ENCODE assay signal across 8 mouse cellular contexts in genomic region chr10:80190491-80191051, GRCm38 (mm10). TPM values are rescaled to one million over a fixed set of nuclear protein-coding genes. Genes with fewer than 3 reads are reported as not detected.
A peak's percentile ranks its signal among the peaks of the same experiment; 100 is the strongest.
DNase-seq lines count a peak whose midpoint lies in the region; ATAC-seq and TF ChIP-seq lines count a peak whose summit lies in the region.

No protein-coding gene starts in this region.

- no peaks in the 10 kb centered on the region for H3K4me1 ChIP-seq in kidney, adult 2 months (ENCODE audit: control insufficient read depth, insufficient read depth, low read length)
- 0 out of 2 replicates have a peak, but pooled peaks cover 8% of the 10 kb centered on the region for H3K4me1 ChIP-seq in heart, embryonic 11.5 days (ENCODE audit: control insufficient read depth, insufficient read depth, low read length)

- peaks cover 5% of the 10 kb centered on the region; the same call in 1 of the 2 replicates for H3K27me3 ChIP-seq in kidney, adult 2 months (replicated peaks; ENCODE audit: control insufficient read depth, insufficient read depth, low read length)
- H3K27me3 ChIP-seq in heart, embryonic 11.5 days (ENCODE audit: control insufficient read depth, insufficient read depth, low read length), result peaks cover 59% of the 10 kb centered on the region

- no peak for TF ChIP-seq CTCF in kidney, adult 2 months (conservative IDR thresholded peaks at IDR 0.05; ENCODE audit: insufficient read depth, insufficient read length, low read depth, low read length)

- H3K36me3 ChIP-seq in kidney, adult 2 months (ENCODE audit: control insufficient read depth, insufficient read depth, low read length), result no peaks in the 10 kb centered on the region
- 0 out of 2 replicates have a peak, but pooled peaks cover 4% of the 10 kb centered on the region for H3K36me3 ChIP-seq in heart, embryonic 11.5 days (ENCODE audit: control insufficient read depth, insufficient read depth, low read length)

- peak overlapping the region; percentile 56 for H3K9ac ChIP-seq in heart, embryonic 11.5 days (ENCODE audit: low read depth, low read length)

- no peak for TF ChIP-seq POLR2A in kidney, adult 2 months (IDR thresholded peaks at IDR 0.05; ENCODE audit: low read depth, low read length)

- no peak overlapping the region for H3K27ac ChIP-seq in kidney, adult 2 months (ENCODE audit: insufficient read depth, low read depth, low read length)
- H3K27ac ChIP-seq in heart, embryonic 11.5 days (ENCODE audit: low read depth, low read length), result no peak overlapping the region

- WGBS in kidney, adult 2 months, result under 1% methylated on average over 48 of the region's 48 CpGs
- under 1% methylated on average over 47 of the region's 48 CpGs for WGBS in heart, embryonic 11.5 days (ENCODE audit: insufficient replicate concordance)

- ATAC-seq in heart, embryonic 11.5 days (replicated peaks; ENCODE audit: insufficient number of reproducible peaks, low FRiP score, low TSS enrichment), result no peak

- no peaks in the 10 kb centered on the region for H3K9me3 ChIP-seq in heart, embryonic 11.5 days (replicated peaks; ENCODE audit: control insufficient read depth, low read length)

- H3K4me2 ChIP-seq in heart, embryonic 11.5 days, result peak overlapping the region; percentile 90

- peak overlapping the region; percentile 55 for H3K4me3 ChIP-seq in kidney, adult 2 months (ENCODE audit: insufficient read depth, low read depth, low read length)
- peak overlapping the region; percentile 48 for H3K4me3 ChIP-seq in heart, embryonic 11.5 days (ENCODE audit: low read depth, low read length)

- peak; percentile 37 for DNase-seq in kidney, adult 2 months
- no peak for DNase-seq in kidney, adult 9 months
- DNase-seq in brain, adult 2 months (ENCODE audit: low read depth, low spot score), result peak; percentile 58
- DNase-seq in kidney, postnatal 14 days, result peak; percentile 46
- peak; percentile 61 for DNase-seq in mesoderm, embryonic 11.5 days (ENCODE audit: low read depth, low spot score)
- DNase-seq in yolk sac, embryonic 10.5 days (ENCODE audit: low spot score), result peak; percentile 66
- DNase-seq in natural killer cell, adult 2 months (ENCODE audit: low spot score in 2 of 2), result no peak

RNA-seq across cellular contexts. Expression of gene Efna2, which starts 11.3 kb away (rescaled TPM):
- 1.5 TPM in 2 replicates for polyA plus RNA-seq in kidney, adult 2 months (2012; rRNA removed)
- polyA plus RNA-seq in heart, embryonic 11.5 days (2014; fragmentation: Nextera tagmentation; extraction: Ambion mirVana), result 13.9 and 14.8 TPM in 2 replicates

RNA-seq across cellular contexts. Expression of gene 1600002K03Rik, which starts 17.8 kb away (rescaled TPM):
- 7.9 and 11.2 TPM in 2 replicates for polyA plus RNA-seq in kidney, adult 2 months (2012; rRNA removed)
- 9.6 and 12.4 TPM in 2 replicates for polyA plus RNA-seq in heart, embryonic 11.5 days (2014; fragmentation: Nextera tagmentation; extraction: Ambion mirVana)

RNA-seq across cellular contexts. Expression of gene Cirbp, which starts 24.8 kb away (rescaled TPM):
- polyA plus RNA-seq in kidney, adult 2 months (2012; rRNA removed), result 86.7 and 87.8 TPM in 2 replicates
- 49.1 and 52.7 TPM in 2 replicates for polyA plus RNA-seq in heart, embryonic 11.5 days (2014; fragmentation: Nextera tagmentation; extraction: Ambion mirVana)

RNA-seq across cellular contexts. Expression of gene Mum1, which starts 35.7 kb away (rescaled TPM):
- polyA plus RNA-seq in kidney, adult 2 months (2012; rRNA removed), result 25.6 and 30.4 TPM in 2 replicates
- 34.6 and 38.2 TPM in 2 replicates for polyA plus RNA-seq in heart, embryonic 11.5 days (2014; fragmentation: Nextera tagmentation; extraction: Ambion mirVana)

RNA-seq across cellular contexts. Expression of gene Midn, which starts 42.5 kb away (rescaled TPM):
- 65.6 and 67.0 TPM in 2 replicates for polyA plus RNA-seq in kidney, adult 2 months (2012; rRNA removed)
- 29.5 and 31.9 TPM in 2 replicates for polyA plus RNA-seq in heart, embryonic 11.5 days (2014; fragmentation: Nextera tagmentation; extraction: Ambion mirVana)

Comparison
In these comparisons a context has a peak if more than half of its experiments do, and no peak if none do; other contexts are left out.
1. DNase-seq: peak in kidney, adult 2 months (single experiment), brain, adult 2 months (single experiment), kidney, postnatal 14 days (single experiment), mesoderm, embryonic 11.5 days (single experiment) and yolk sac, embryonic 10.5 days (single experiment); none in kidney, adult 9 months (single experiment) and natural killer cell, adult 2 months (0 of 2).